Mouse (Mus musculus) layer of hippocampus, postnatal 25 days (tissue): ENCODE measurements around the gene Gm48551. TPM values are rescaled to one million over a fixed set of nuclear protein-coding genes. Genes with fewer than 3 reads are reported as not detected.
A peak's percentile ranks its signal among the peaks of the same experiment; 100 is the strongest.

Source experiments
- DNase-seq, 2 experiments: peaks; one replicate each; pipeline ENCODE4 v3.0.0; 2022; ENCODE audit warnings: mixed read lengths in 2 of 2, low spot score in 1 of 2; ENCODE audit errors: extremely low spot score in 1 of 2
- total RNA-seq, 2 experiments: library from RNA; stranded (reverse); gene quantifications; 2 replicates each; pipeline ENCODE4 v1.2.3; 2021

Gm48551 gene
- 1 to 10 TPM; 2.6 to 3.7 TPM for total RNA-seq

GRCm38 (mm10) chr10:81383802-81384604 lies at the start of gene Gm48551, which contains the start of gene Dohh:
Gene Gm48551, plus strand, starts transcription at chr10:81384466.
Gene Dohh, plus strand, starts transcription at chr10:81384428.
- DNase-seq, result peak; percentile 94 to 99

GRCm38 (mm10) chr10:81335393-81336340 lies 48.6 kb upstream of the Gm48551 start:
- DNase-seq, result no peak

GRCm38 (mm10) chr10:81336558-81336957 lies 47.7 kb upstream of the Gm48551 start:
- no peak for DNase-seq

- no peak for DNase-seq
Measured at GRCm38 (mm10) chr10:81340551-81341332, 43.5 kb upstream of the Gm48551 start.

- peak in 1 of 2 experiments; percentile 76 for DNase-seq
Measured at GRCm38 (mm10) chr10:81341333-81341949, 42.8 kb upstream of the Gm48551 start.

GRCm38 (mm10) chr10:81342686-81343505 lies 41.4 kb upstream of the Gm48551 start, which contains the start of gene Gipc3:
Gene Gipc3, minus strand, starts transcription at chr10:81343266.
- DNase-seq, result no peak

- DNase-seq, result no peak
Measured at GRCm38 (mm10) chr10:81344421-81345161, 39.7 kb upstream of the Gm48551 start.

GRCm38 (mm10) chr10:81345162-81345534 lies 39.1 kb upstream of the Gm48551 start:
- DNase-seq, result no peak

- DNase-seq, result no peak
Measured at GRCm38 (mm10) chr10:81346453-81347067, 37.7 kb upstream of the Gm48551 start.

- no peak for DNase-seq
Measured at GRCm38 (mm10) chr10:81349146-81349545, 35.1 kb upstream of the Gm48551 start.

GRCm38 (mm10) chr10:81349961-81350350 lies 34.3 kb upstream of the Gm48551 start:
- DNase-seq, result no peak

- peak; percentile 98 for DNase-seq
Measured at GRCm38 (mm10) chr10:81350351-81351063, 33.8 kb upstream of the Gm48551 start, which contains the start of gene Hmg20b. Gene Hmg20b, minus strand, starts transcription at chr10:81350480.

GRCm38 (mm10) chr10:81351678-81352291 lies 32.5 kb upstream of the Gm48551 start:
- no peak for DNase-seq

GRCm38 (mm10) chr10:81354738-81355477 lies 29.4 kb upstream of the Gm48551 start:
- DNase-seq, result no peak

- DNase-seq, result no peak
Measured at GRCm38 (mm10) chr10:81355533-81355932, 28.7 kb upstream of the Gm48551 start.

- no peak for DNase-seq
Measured at GRCm38 (mm10) chr10:81356352-81356990, 27.8 kb upstream of the Gm48551 start.
